Mouse (Mus musculus): ENCODE measurements at regions not wholly inside any gene's neighbourhood (a gene's known extent, or its start where the extent isn't known, plus 50 kb on each side); places are given as distances from the start of the nearest gene placed in this dataset.
A peak's percentile ranks its signal among the peaks of the same experiment; 100 is the strongest.

DNA sequence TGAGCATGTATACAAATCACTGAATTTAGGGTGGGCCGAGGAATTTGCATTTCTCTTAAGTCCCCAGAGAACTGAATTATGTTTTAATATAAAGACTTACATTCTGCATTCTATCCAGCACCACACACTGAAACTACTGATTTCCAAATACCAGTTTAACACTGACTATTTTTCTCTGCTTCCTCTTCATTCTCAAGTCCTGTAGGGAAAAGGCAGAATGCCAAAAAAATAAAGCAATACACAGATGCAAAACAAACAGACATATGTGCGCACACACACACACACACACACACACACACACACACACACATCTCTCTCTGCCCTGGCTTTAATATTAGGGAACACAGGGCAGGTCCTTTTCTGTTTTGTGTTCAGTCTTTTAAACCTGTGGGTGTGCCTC lies 79.6 kb upstream of the Cd93 start:
- no peak overlapping the region for H3K9ac ChIP-seq
- no peaks in the 10 kb centered on the region for H3K27me3 ChIP-seq (replicated peaks)
- WGBS: 71% methylated on average over 2 of the region's 2 CpGs
- peaks cover 4% of the 10 kb centered on the region; the same call in 1 of the 2 replicates for H3K4me1 ChIP-seq
- H3K36me3 ChIP-seq: no peaks in the 10 kb centered on the region
- no peak overlapping the region for H3K27ac ChIP-seq
- H3K9me3 ChIP-seq: no peaks in the 10 kb centered on the region
- no peak overlapping the region for H3K4me2 ChIP-seq
- no peak overlapping the region for H3K4me3 ChIP-seq (replicated peaks)
- no peak for ATAC-seq (ENCODE audit: insufficient read depth, low FRiP score, low read depth)

DNA sequence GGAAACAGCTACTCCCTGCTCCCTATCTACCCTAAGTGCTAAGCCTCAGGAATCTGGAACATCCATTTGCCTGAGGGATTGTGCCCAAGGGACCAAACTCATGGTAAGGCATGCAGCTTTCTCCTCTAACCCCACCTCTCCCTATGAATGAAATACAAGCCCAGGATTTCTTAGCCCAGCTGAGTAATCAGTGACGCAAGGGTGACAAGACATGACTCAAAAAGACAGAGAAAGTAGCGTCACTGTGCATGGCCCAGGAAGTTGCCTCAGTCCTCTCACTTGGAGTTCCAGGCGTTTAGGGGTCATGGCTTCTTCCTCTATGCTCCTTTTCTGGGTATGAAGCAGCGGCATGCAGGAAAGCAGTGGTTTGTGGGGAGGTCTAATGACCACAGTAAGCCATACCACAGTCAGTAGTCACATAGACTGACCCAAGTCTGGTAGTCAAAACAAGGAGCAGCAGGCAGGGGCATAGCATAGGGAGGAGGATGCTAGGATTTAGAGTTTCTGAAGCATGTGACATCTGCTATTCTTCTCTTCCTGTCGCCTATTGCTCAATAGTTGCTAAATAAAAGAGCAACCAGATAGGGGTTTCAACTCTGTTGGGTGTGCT lies 78.7 kb upstream of the Cd93 start:
- WGBS: 51% methylated on average over 5 of the region's 5 CpGs

GRCm38 (mm10) chr2:148520291-148520690 lies 76.9 kb upstream of the Cd93 start:
- Histone ChIP-seq H3K9ac (no peak overlapping the region), H3K4me3 (replicated peaks) (no peak overlapping the region), H3K27ac (no peak overlapping the region), H3K36me3 (no peaks in the 10 kb centered on the region), H3K9me3 (no peaks in the 10 kb centered on the region), H3K4me1 (peaks cover 4% of the 10 kb centered on the region; the same call in 1 of the 2 replicates), H3K27me3 (replicated peaks) (no peaks in the 10 kb centered on the region), H3K4me2 (0 out of 2 replicates have a peak overlapping the region, but pooled peaks have one; percentile 1)
- ATAC-seq (ENCODE audit: insufficient read depth, low FRiP score, low read depth): no peak
- 43% methylated on average over 7 of the region's 7 CpGs for WGBS

More for the DNA sequence above, 78.7 kb upstream of the Cd93 start:
- no peak overlapping the region for H3K4me3 ChIP-seq (replicated peaks)
- no peak overlapping the region for H3K4me2 ChIP-seq
- H3K9ac ChIP-seq: no peak overlapping the region
- no peak overlapping the region for H3K27ac ChIP-seq
- ATAC-seq (ENCODE audit: insufficient read depth, low FRiP score, low read depth): no peak
- peaks cover 4% of the 10 kb centered on the region; the same call in 1 of the 2 replicates for H3K4me1 ChIP-seq
- no peaks in the 10 kb centered on the region for H3K9me3 ChIP-seq
- no peaks in the 10 kb centered on the region for H3K27me3 ChIP-seq (replicated peaks)
- no peaks in the 10 kb centered on the region for H3K36me3 ChIP-seq

GRCm38 (mm10) chr2:148519689-148520290 lies 76.4 kb upstream of the Cd93 start:
- no peak overlapping the region for H3K9ac ChIP-seq
- H3K9me3 ChIP-seq: no peaks in the 10 kb centered on the region
- 27% methylated on average over 10 of the region's 10 CpGs for WGBS
- 0 out of 2 replicates have a peak overlapping the region, but pooled peaks have one; percentile 1 for H3K4me2 ChIP-seq
- H3K36me3 ChIP-seq: no peaks in the 10 kb centered on the region
- peak; percentile 35; the same call in 1 of the 2 replicates for ATAC-seq (ENCODE audit: insufficient read depth, low FRiP score, low read depth)
- no peak overlapping the region for H3K27ac ChIP-seq
- H3K4me1 ChIP-seq: peaks cover 4% of the 10 kb centered on the region; the same call in 1 of the 2 replicates
- no peaks in the 10 kb centered on the region for H3K27me3 ChIP-seq (replicated peaks)
- no peak overlapping the region for H3K4me3 ChIP-seq (replicated peaks)

- no peak overlapping the region for H3K9ac ChIP-seq
- H3K4me1 ChIP-seq: peaks cover 4% of the 10 kb centered on the region; the same call in 1 of the 2 replicates
- H3K36me3 ChIP-seq: no peaks in the 10 kb centered on the region
- ATAC-seq (ENCODE audit: insufficient read depth, low FRiP score, low read depth): no peak
- WGBS: 39% methylated on average over 1 of the region's 1 CpGs
- H3K27ac ChIP-seq: no peak overlapping the region
- H3K4me3 ChIP-seq (replicated peaks): no peak overlapping the region
- no peak overlapping the region for H3K4me2 ChIP-seq
- H3K9me3 ChIP-seq: no peaks in the 10 kb centered on the region
- H3K27me3 ChIP-seq (replicated peaks): no peaks in the 10 kb centered on the region
These were observed 74.5 kb upstream of the Cd93 start for GRCm38 (mm10) chr2:148517906-148518305.

- Histone ChIP-seq H3K27me3 (replicated peaks) (no peaks in the 10 kb centered on the region), H3K36me3 (no peaks in the 10 kb centered on the region), H3K4me2 (no peak overlapping the region), H3K27ac (peak overlapping the region; percentile 51), H3K4me3 (replicated peaks) (no peak overlapping the region), H3K4me1 (peaks cover 9% of the 10 kb centered on the region; the same call in 1 of the 2 replicates), H3K9me3 (no peaks in the 10 kb centered on the region), H3K9ac (no peak overlapping the region)
- 60% methylated on average over 13 of the region's 13 CpGs for WGBS
- ATAC-seq (ENCODE audit: insufficient read depth, low FRiP score, low read depth): peak; percentile 58; the same call in 1 of the 2 replicates
These were observed 66.8 kb upstream of the Cd93 start for GRCm38 (mm10) chr2:148510008-148510681.

- H3K9ac ChIP-seq: no peak overlapping the region
- H3K27me3 ChIP-seq (replicated peaks): no peaks in the 10 kb centered on the region
- H3K9me3 ChIP-seq: no peaks in the 10 kb centered on the region
- peaks cover 9% of the 10 kb centered on the region; the same call in 1 of the 2 replicates for H3K4me1 ChIP-seq
- H3K27ac ChIP-seq: peak overlapping the region; percentile 51; the same call in 1 of the 2 replicates
- WGBS: 83% methylated on average over 4 of the region's 4 CpGs
- H3K4me3 ChIP-seq (replicated peaks): no peak overlapping the region
- no peaks in the 10 kb centered on the region for H3K36me3 ChIP-seq
- ATAC-seq (ENCODE audit: insufficient read depth, low FRiP score, low read depth): no peak
- H3K4me2 ChIP-seq: no peak overlapping the region
These were observed 66.0 kb upstream of the Cd93 start for GRCm38 (mm10) chr2:148509357-148509756.

DNA sequence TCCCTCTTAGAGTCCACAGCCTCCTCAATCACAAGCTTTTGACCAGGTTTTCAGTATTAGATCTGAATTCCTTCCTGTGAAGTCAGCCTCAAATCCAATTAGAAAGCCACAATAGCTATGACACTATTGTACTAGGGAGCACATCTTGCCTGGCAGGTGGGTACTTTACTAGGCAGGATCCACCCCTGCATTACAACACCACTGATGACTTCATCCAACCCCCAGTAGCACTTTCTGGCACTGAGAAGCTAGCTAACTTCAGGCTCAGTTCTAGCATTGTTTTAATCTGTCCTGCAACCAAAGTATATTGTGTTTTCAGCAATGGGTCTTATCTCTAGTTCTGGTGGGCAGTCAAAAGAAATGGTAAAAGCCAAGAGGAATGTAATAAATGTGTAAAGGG lies 64.2 kb upstream of the Cd93 start:
- Histone ChIP-seq H3K4me2 (no peak overlapping the region), H3K27ac (no peak overlapping the region), H3K4me3 (replicated peaks) (no peak overlapping the region), H3K27me3 (replicated peaks) (no peaks in the 10 kb centered on the region), H3K9ac (no peak overlapping the region), H3K9me3 (no peaks in the 10 kb centered on the region), H3K36me3 (no peaks in the 10 kb centered on the region), H3K4me1 (peaks cover 9% of the 10 kb centered on the region; the same call in 1 of the 2 replicates)
- ATAC-seq (ENCODE audit: insufficient read depth, low FRiP score, low read depth): no peak

DNA sequence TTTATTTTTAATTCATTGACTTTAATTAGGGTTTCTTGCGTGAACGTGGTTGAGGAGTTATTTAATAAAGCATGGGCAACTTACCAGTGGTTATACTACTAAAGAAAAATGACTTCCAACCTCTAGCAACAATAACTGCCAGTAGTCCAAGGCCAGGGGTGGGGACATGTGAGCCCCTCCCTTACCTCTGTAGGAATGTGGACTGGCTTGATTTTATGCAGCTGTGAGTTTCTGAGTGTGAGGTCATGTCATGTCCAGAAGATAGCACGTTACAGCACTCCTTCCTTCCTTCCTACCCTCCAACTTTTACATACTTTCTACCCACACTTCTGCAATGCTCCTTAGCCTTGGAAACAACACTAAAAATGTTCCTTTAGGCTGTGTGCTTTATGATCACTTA lies 63.6 kb upstream of the Cd93 start:
- no peak overlapping the region for H3K4me2 ChIP-seq
- WGBS: 59% methylated on average over 3 of the region's 3 CpGs
- no peaks in the 10 kb centered on the region for H3K36me3 ChIP-seq
- ATAC-seq (ENCODE audit: insufficient read depth, low FRiP score, low read depth): no peak
- H3K4me3 ChIP-seq (replicated peaks): no peak overlapping the region
- peaks cover 9% of the 10 kb centered on the region; the same call in 1 of the 2 replicates for H3K4me1 ChIP-seq
- no peak overlapping the region for H3K27ac ChIP-seq
- no peak overlapping the region for H3K9ac ChIP-seq
- no peaks in the 10 kb centered on the region for H3K9me3 ChIP-seq
- no peaks in the 10 kb centered on the region for H3K27me3 ChIP-seq (replicated peaks)

DNA sequence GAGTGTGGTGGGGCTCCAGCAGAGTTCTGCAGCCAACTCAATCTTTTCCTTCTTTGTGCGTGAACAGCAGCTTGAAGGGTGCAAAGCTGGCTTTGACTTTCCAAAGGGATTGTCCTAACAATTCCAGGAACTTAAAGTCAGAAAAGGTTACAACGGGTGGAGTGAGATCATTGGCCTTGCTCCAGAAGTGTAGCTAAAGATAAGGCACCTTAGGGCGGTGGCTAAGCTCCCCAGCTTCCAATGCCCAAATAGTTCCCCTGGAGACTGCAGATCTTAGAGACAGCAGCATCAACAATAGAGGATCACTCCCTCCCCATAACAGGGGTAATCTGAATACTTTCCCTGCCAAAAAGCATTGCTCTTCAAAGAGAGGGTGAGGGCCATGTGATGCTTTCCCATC lies 62.3 kb upstream of the Cd93 start:
- Histone ChIP-seq H3K4me3 (replicated peaks) (no peak overlapping the region), H3K27ac (no peak overlapping the region), H3K9ac (no peak overlapping the region), H3K27me3 (replicated peaks) (no peaks in the 10 kb centered on the region), H3K4me1 (peaks cover 9% of the 10 kb centered on the region; the same call in 1 of the 2 replicates), H3K9me3 (no peaks in the 10 kb centered on the region), H3K36me3 (no peaks in the 10 kb centered on the region), H3K4me2 (no peak overlapping the region)
- no peak for ATAC-seq (ENCODE audit: insufficient read depth, low FRiP score, low read depth)
- WGBS: 66% methylated on average over 3 of the region's 3 CpGs

DNA sequence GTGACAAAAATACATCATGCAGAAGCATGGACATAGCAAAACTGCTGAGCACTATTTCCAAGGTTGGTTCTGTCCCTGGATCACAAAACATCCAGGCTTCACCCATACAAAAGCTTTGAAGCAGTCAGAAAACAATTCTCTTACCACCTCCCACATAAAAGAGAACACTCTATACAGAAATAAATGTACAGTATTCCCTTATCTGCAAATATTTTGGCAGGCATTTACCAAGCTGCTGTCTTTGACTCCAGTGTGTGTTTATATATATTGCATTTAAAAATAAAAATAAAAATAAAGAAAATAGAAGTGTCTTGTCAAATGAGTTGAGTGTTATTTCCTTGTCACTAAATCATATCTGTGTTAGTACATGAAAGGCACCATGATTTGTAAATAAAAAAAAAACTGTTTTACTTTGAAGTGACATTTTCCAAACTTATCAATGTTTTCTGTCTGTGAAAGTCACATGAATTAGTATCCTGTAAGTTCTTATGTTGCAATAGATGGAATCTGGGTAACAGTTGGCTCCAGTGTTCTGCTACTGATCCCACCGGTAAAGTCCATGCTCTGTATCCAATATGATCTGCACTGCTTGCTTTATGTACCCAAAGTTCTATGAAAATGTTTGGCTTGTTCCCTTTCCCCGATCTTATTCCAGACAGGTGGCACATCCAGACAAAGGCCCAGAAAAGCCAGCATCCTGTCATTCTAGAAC lies 59.9 kb upstream of the Cd93 start:
- Histone ChIP-seq H3K27ac (no peak overlapping the region), H3K36me3 (no peaks in the 10 kb centered on the region), H3K4me2 (no peak overlapping the region), H3K4me1 (no peaks in the 10 kb centered on the region), H3K9ac (no peak overlapping the region), H3K27me3 (replicated peaks) (no peaks in the 10 kb centered on the region), H3K9me3 (no peaks in the 10 kb centered on the region), H3K4me3 (replicated peaks) (no peak overlapping the region)
- 84% methylated on average over 2 of the region's 2 CpGs for WGBS
- no peak for ATAC-seq (ENCODE audit: insufficient read depth, low FRiP score, low read depth)

All from stomach, embryonic 15.5 days (tissue).